In the genomic region with DNA sequence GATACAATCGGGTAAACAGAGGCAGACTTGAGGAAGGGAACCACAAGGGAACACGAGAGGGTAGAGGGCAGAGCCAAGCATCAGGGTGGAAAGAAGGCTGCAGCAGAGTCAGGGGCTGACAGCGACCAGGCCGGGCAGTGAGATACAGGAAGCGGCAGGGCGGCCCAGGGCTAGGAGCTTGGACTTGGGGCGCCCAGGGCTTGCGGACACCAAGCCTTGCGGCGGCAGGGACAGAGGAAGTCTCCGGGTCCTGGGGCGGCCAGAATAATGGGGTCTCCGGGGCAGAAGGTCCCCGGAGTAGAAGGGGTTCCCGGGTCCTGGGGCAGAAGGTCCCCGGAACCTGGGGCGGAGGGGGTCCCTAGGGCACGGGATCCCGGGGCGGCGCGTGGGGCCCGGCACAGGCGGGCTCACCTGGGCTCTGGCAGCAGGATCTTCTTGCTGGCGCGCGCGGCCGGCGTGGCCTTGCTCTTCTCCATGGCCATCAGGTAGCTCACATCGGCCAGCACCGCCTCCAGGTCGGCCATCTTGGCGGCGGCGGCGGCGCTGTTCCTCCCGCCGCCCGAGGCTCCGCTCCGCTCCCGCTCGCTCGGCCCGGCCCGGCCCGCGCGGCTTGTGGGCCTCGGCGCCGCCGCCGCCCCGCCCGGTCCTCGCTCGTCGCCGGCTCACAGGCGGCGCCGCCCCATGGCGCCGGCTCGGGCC, we compare ENCODE assay signal across 8 mouse cellular contexts. TPM values are rescaled to one million over a fixed set of nuclear protein-coding genes. Genes with fewer than 3 reads are reported as not detected.
A peak's percentile ranks its signal among the peaks of the same experiment; 100 is the strongest.
DNase-seq lines count a peak whose midpoint lies in the region; ATAC-seq and TF ChIP-seq lines count a peak whose summit lies in the region.

No protein-coding gene starts in this region.

- TF ChIP-seq CTCF in kidney, adult 2 months (conservative IDR thresholded peaks at IDR 0.05; ENCODE audit: insufficient read depth, insufficient read length, low read depth, low read length), result no peak
- TF ChIP-seq CTCF in lung, postnatal 0 days (IDR thresholded peaks at IDR 0.05), result no peak

- no peaks in the 10 kb centered on the region for H3K9me3 ChIP-seq in lung, postnatal 0 days (ENCODE audit: low read length)

- 5% methylated on average over 67 of the region's 68 CpGs for WGBS in kidney, adult 2 months
- WGBS in lung, postnatal 0 days, result under 1% methylated on average over 37 of the region's 68 CpGs

- H3K27ac ChIP-seq in kidney, adult 2 months (ENCODE audit: insufficient read depth, low read depth, low read length), result peak overlapping the region; percentile 58
- H3K27ac ChIP-seq in lung, postnatal 0 days (ENCODE audit: low read length), result peak overlapping the region; percentile 89

- H3K4me1 ChIP-seq in kidney, adult 2 months (ENCODE audit: control insufficient read depth, insufficient read depth, low read length), result peaks cover 43% of the 10 kb centered on the region
- H3K4me1 ChIP-seq in lung, postnatal 0 days (ENCODE audit: insufficient read depth, low read depth, low read length), result peaks cover 40% of the 10 kb centered on the region

- H3K4me2 ChIP-seq in lung, postnatal 0 days (replicated peaks; ENCODE audit: low read depth, low read length), result peak overlapping the region; percentile 81

- ATAC-seq in lung, postnatal 0 days, result peak; percentile 80

- peak; percentile 57 to 64 for DNase-seq in B cell, adult 2 months
- DNase-seq in MN1 (ENCODE audit: low spot score), result peak; percentile 55
- peak; percentile 75 for DNase-seq in cerebellum, adult 9-11 months
- DNase-seq in gastrocnemius, postnatal 10 days, result peak; percentile 55
- peak; percentile 59 for DNase-seq in kidney, adult 2 months
- DNase-seq in lung, postnatal 0 days (ENCODE audit: low spot score), result peak; percentile 66
- peak; percentile 42 for DNase-seq in spleen, adult 12 weeks (ENCODE audit: low spot score)
- DNase-seq in layer of hippocampus, adult 11-12 months (ENCODE audit: low spot score), result no peak

- no peaks in the 10 kb centered on the region for H3K36me3 ChIP-seq in kidney, adult 2 months (ENCODE audit: control insufficient read depth, insufficient read depth, low read length)
- H3K36me3 ChIP-seq in lung, postnatal 0 days (ENCODE audit: insufficient read depth, low read length), result no peaks in the 10 kb centered on the region

- TF ChIP-seq POLR2A in kidney, adult 2 months (IDR thresholded peaks at IDR 0.05; ENCODE audit: low read depth, low read length), result no peak

- peak overlapping the region; percentile 90 for H3K9ac ChIP-seq in lung, postnatal 0 days (replicated peaks; ENCODE audit: low read depth)

- TF ChIP-seq EP300 in lung, postnatal 0 days (IDR thresholded peaks at IDR 0.05), result no peak

- peak overlapping the region; percentile 72 for H3K4me3 ChIP-seq in kidney, adult 2 months (ENCODE audit: insufficient read depth, low read depth, low read length)
- H3K4me3 ChIP-seq in lung, postnatal 0 days (ENCODE audit: low read depth, low read length), result peak overlapping the region; percentile 80

- no peaks in the 10 kb centered on the region for H3K27me3 ChIP-seq in kidney, adult 2 months (replicated peaks; ENCODE audit: control insufficient read depth, insufficient read depth, low read length)
- H3K27me3 ChIP-seq in lung, postnatal 0 days (replicated peaks; ENCODE audit: insufficient read depth, low read length), result no peaks in the 10 kb centered on the region

RNA-seq across cellular contexts. Expression of a gene that starts 0.4 kb away (rescaled TPM):
- total RNA-seq in gastrocnemius, postnatal 10 days (2021), result 10 to 100 TPM; 28.1 to 41.2 TPM
- 56.7 and 60.3 TPM in 2 replicates for polyA plus RNA-seq in kidney, adult 2 months (2012; rRNA removed)
- 13.9 and 14.0 TPM in 2 replicates for polyA plus RNA-seq in lung, postnatal 0 days (2015; fragmentation: Nextera tagmentation; extraction: Ambion mirVana)

RNA-seq across cellular contexts. Expression of a gene that starts 22.7 kb away (rescaled TPM):
- total RNA-seq in gastrocnemius, postnatal 10 days (2021), result 1 to 10 TPM; 1.2 to 1.3 TPM
- polyA plus RNA-seq in kidney, adult 2 months (2012; rRNA removed), result 4.2 and 5.1 TPM in 2 replicates
- 2.0 and 2.6 TPM in 2 replicates for polyA plus RNA-seq in lung, postnatal 0 days (2015; fragmentation: Nextera tagmentation; extraction: Ambion mirVana)

RNA-seq across cellular contexts. Expression of a gene that starts 36.7 kb away (rescaled TPM):
- 1 to 10 TPM; 4.9 to 6.3 TPM for total RNA-seq in gastrocnemius, postnatal 10 days (2021)
- polyA plus RNA-seq in kidney, adult 2 months (2012; rRNA removed), result 39.0 and 61.4 TPM in 2 replicates
- 22.7 and 24.4 TPM in 2 replicates for polyA plus RNA-seq in lung, postnatal 0 days (2015; fragmentation: Nextera tagmentation; extraction: Ambion mirVana)
